Mouse (Mus musculus) intestine, embryonic 14.5 days (tissue): ENCODE measurements at regions not wholly inside any gene's neighbourhood (a gene's known extent, or its start where the extent isn't known, plus 50 kb on each side); places are given as distances from the start of the nearest gene placed in this dataset.

Experiments used
- ATAC-seq: fragments of 200-750 bp; cut with Nextera tagmentation; replicated peaks from 2 replicates; pipeline ENCODE4 v1.8.0; 2017; ENCODE audit warnings: low read depth, moderate number of reproducible peaks, moderate TSS enrichment, moderate library complexity; ENCODE audit not compliant: low FRiP score, low TSS enrichment
- DNase-seq: peaks from one replicate; pipeline ENCODE4 v3.0.0-alpha.2; 2018; ENCODE audit warnings: low spot score
- H3K27ac ChIP-seq: fragments of 300-500 bp; sonication (generic); 2 replicates; pipeline ENCODE4 v1.5.1; 2014; ENCODE audit warnings: low read depth, mild to moderate bottlenecking, control low read depth
- H3K27me3 ChIP-seq: fragments of 300-500 bp; sonication (generic); replicated peaks from 2 replicates; pipeline ENCODE4 v1.6.1; 2014; ENCODE audit warnings: low read length, control low read depth; ENCODE audit not compliant: control insufficient read depth, insufficient read depth
- H3K36me3 ChIP-seq: fragments of 300-500 bp; sonication (generic); 2 replicates; pipeline ENCODE4 v1.6.1; 2014; ENCODE audit warnings: low read length, control low read depth; ENCODE audit not compliant: control insufficient read depth, insufficient read depth
- H3K4me1 ChIP-seq: fragments of 300-500 bp; sonication (generic); replicated peaks from 2 replicates; pipeline ENCODE4 v1.6.1; 2014; ENCODE audit warnings: low read length, control low read depth, mixed read lengths; ENCODE audit not compliant: control insufficient read depth, insufficient read depth
- H3K4me2 ChIP-seq: fragments of 300-500 bp; sonication (generic); 2 replicates; pipeline ENCODE4 v1.6.1; 2014; ENCODE audit warnings: low read length
- H3K4me3 ChIP-seq: fragments of 300-500 bp; sonication (generic); 2 replicates; pipeline ENCODE4 v1.5.1; 2014; ENCODE audit warnings: low read depth, low read length, control low read depth, mixed read lengths
- H3K9ac ChIP-seq: fragments of 300-500 bp; sonication (generic); 2 replicates; pipeline ENCODE4 v1.6.1; 2014; ENCODE audit warnings: mild to moderate bottlenecking, low read length
- H3K9me3 ChIP-seq: fragments of 300-500 bp; sonication (generic); 2 replicates; pipeline ENCODE4 v1.6.1; 2016; ENCODE audit warnings: low read length, control low read depth; ENCODE audit not compliant: control insufficient read depth
- WGBS: fragments of 180-500 bp; shearing (Covaris S2); extraction: QIAGEN DNeasy Blood & Tissue Kit; methylation state at CpG from one replicate; pipeline ENCODE4 v1.1.7; 2014; 5-methylcytosine and 5-hydroxymethylcytosine counted together

DNA sequence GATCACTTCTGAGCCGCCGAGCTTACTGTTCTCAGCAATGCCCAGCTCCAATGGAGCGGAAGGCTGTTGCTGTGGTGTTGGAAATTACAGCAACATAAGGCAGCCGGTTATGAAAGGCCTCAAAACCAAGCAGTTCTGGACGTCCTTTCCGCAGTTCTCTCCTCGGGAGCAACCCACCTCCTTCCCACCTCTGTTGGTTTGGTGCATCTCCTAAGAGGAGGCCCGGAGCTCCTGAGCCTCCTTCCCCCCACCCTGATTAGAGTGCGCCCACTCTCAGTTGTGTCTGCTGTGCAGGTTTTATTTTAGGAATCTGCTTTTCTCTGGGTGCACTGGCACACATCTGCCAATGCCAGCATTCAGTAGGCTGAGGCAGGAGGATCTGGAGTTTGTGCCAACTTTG is 144.0 kb downstream of the Mtx3 start:
- Histone ChIP-seq H3K9ac (no peak overlapping the region), H3K27ac (no peak overlapping the region), H3K9me3 (no peaks in the 10 kb centered on the region), H3K4me3 (no peak overlapping the region), H3K4me2 (no peak overlapping the region), H3K4me1 (no peaks in the 10 kb centered on the region), H3K27me3 (no peaks in the 10 kb centered on the region), H3K36me3 (no peaks in the 10 kb centered on the region)
- DNase-seq (no peak), ATAC-seq (no peak)
- WGBS: 86% methylated on average over 9 of the region's 9 CpGs

- H3K27ac ChIP-seq: no peak overlapping the region
- WGBS: 75% methylated on average over 14 of the region's 14 CpGs
- DNase-seq (no peak), ATAC-seq (no peak)
- H3K4me2 ChIP-seq: no peak overlapping the region
- H3K36me3 ChIP-seq: no peaks in the 10 kb centered on the region
- no peaks in the 10 kb centered on the region for H3K9me3 ChIP-seq
- H3K4me3 ChIP-seq: no peak overlapping the region
- no peaks in the 10 kb centered on the region for H3K4me1 ChIP-seq
- H3K9ac ChIP-seq: no peak overlapping the region
- H3K27me3 ChIP-seq: no peaks in the 10 kb centered on the region
Observed at GRCm38 (mm10) chr13:92990316-92991206, 146.0 kb downstream of the Mtx3 start.
